Mouse (Mus musculus) brain, embryonic 14.5 days (tissue): ENCODE results near the gene Ndufb8.

Source experiments
- CTCF ChIP-seq: fragments of 200-500 bp; IDR thresholded peaks from 2 replicates; pipeline ENCODE4 v1.5.1; 2012; ENCODE audit warnings: inconsistent platforms, mild to moderate bottlenecking, moderate library complexity, borderline replicate concordance; ENCODE audit not compliant: insufficient read depth, insufficient read length; ENCODE audit errors: extremely low read depth
- POLR2A ChIP-seq: fragments of 200-500 bp; IDR thresholded peaks from 2 replicates; pipeline ENCODE4 v1.6.1; 2012; ENCODE audit warnings: mild to moderate bottlenecking, inconsistent platforms, borderline replicate concordance; ENCODE audit not compliant: poor library complexity, insufficient read depth, insufficient read length, severe bottlenecking; ENCODE audit errors: extremely low read depth

- TF ChIP-seq POLR2A (no peak), CTCF (no peak)
Observed at GRCm38 (mm10) chr19:44582103-44582502, 26.9 kb upstream of the Ndufb8 start.
